Mouse (Mus musculus): ENCODE measurements at regions not wholly inside any gene's neighbourhood (a gene's known extent, or its start where the extent isn't known, plus 50 kb on each side); places are given as distances from the start of the nearest gene placed in this dataset.

- in situ Hi-C loops (cut with MseI, MboI) = no loop called here
These were observed 72.4 kb downstream of the Nupl2 start for GRCm38 (mm10) chr5:24237201-24237600.

GRCm38 (mm10) chr5:24239006-24239405 is 74.2 kb downstream of the Nupl2 start:
- in situ Hi-C loops (cut with MseI, MboI) = no loop called here

- in situ Hi-C loops (cut with MseI, MboI) = no loop called here
These were observed 79.4 kb downstream of the Nupl2 start for GRCm38 (mm10) chr5:24244211-24244610.

- in situ Hi-C loops (cut with MseI, MboI) = no loop called here
These were observed 90.7 kb downstream of the Nupl2 start for GRCm38 (mm10) chr5:24255421-24255820.

GRCm38 (mm10) chr5:24261098-24261497 is 90.3 kb downstream of the Kcnh2 start:
- in situ Hi-C loops (cut with MseI, MboI) = loop anchor here (10.0 kb wide), 2 partner anchors 104 to 214 kb away; partner anchors contain the start of gene Nos3 (in 2 of the 2)

GRCm38 (mm10) chr5:24262146-24262545 is 89.3 kb downstream of the Kcnh2 start:
- in situ Hi-C loops (cut with MseI, MboI) = loop anchor here (10.0 kb wide), 2 partner anchors 103 to 213 kb away; partner anchors contain the start of gene Nos3 (in 2 of the 2)

- in situ Hi-C loops (cut with MseI, MboI) = loop anchor here (10.0 kb wide), 2 partner anchors 101 to 211 kb away; partner anchors contain the start of gene Nos3 (in 2 of the 2)
These were observed 87.3 kb downstream of the Kcnh2 start for GRCm38 (mm10) chr5:24264151-24264550.

GRCm38 (mm10) chr5:24265431-24265830 is 86.0 kb downstream of the Kcnh2 start:
- in situ Hi-C loops (cut with MseI, MboI) = loop anchor here (10.0 kb wide), 2 partner anchors 99 to 209 kb away; partner anchors contain the start of gene Nos3 (in 2 of the 2)

- in situ Hi-C loops (cut with MseI, MboI) = loop anchor here (10.0 kb wide), 2 partner anchors 98 to 208 kb away; partner anchors contain the start of gene Nos3 (in 2 of the 2)
These were observed 84.8 kb downstream of the Kcnh2 start for GRCm38 (mm10) chr5:24266344-24267295.
